Mouse (Mus musculus): ENCODE results near the gene Fam163a. TPM values are rescaled to one million over a fixed set of nuclear protein-coding genes. Genes with fewer than 3 reads are reported as not detected.
A peak's percentile ranks its signal among the peaks of the same experiment; 100 is the strongest.

Gene Fam163a
- total and polyA plus RNA-seq, 2 experiments from 2014 or later, result 3.5 to 3.7 TPM

DNA sequence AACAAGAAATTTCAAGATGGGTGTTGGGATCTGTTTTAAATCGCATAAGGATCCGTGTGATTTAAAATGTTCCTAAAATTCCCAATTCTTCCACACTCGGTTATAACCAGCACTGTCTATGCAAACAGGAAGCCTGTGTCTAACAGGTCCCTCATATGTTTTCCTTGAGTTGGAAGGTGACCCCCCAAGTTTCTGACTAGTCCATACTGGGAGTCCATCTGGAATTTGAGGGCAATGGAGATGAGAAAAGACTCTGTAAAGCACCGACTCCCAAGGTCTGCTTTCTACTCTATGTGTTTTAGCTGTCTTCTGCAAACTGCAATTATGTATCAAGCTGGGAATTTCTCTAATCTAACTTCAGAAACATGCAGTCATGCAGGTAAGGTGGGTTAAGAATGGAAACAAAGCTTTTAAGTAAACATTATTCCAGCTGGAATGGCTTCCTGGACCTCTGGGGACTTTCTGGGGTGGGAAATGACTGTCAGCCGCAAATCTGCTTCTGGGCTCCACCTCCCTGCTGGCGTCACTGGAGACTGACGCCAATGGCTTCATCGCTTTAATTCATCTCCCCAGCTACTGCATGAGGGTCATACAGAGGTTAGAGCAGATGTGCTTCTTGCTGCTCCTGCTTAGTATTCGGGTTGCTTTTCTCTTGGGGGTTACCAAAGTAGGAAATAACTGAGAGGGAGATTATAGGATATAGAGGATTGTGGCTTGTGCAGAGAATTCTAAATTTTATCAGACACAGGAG is 25.7 kb upstream of the Fam163a start:
- Histone ChIP-seq H3K27ac (no peak overlapping the region), H3K9ac (replicated peaks; ENCODE audit: low read length) (no peak overlapping the region), H3K36me3 (ENCODE audit: insufficient read depth, low read length) (no peaks in the 10 kb centered on the region), H3K27me3 (ENCODE audit: insufficient read depth, low read length) (no peaks in the 10 kb centered on the region), H3K4me2 (ENCODE audit: low read depth, low read length) (0 out of 2 replicates have a peak overlapping the region, but pooled peaks have one; percentile 11), H3K4me1 (ENCODE audit: insufficient read depth, low read length) (no peaks in the 10 kb centered on the region), H3K4me3 (ENCODE audit: low read length) (no peak overlapping the region), H3K9me3 (ENCODE audit: low read length) (no peaks in the 10 kb centered on the region)
- WGBS, result 40% methylated on average over 9 of the region's 9 CpGs
- TF ChIP-seq CTCF (IDR thresholded peaks at IDR 0.05; ENCODE audit: low read depth), result no peak
- ATAC-seq, result peak; percentile 65; the same call in 1 of the 2 replicates
- DNase-seq (ENCODE audit: low spot score), result peak; percentile 60

DNA sequence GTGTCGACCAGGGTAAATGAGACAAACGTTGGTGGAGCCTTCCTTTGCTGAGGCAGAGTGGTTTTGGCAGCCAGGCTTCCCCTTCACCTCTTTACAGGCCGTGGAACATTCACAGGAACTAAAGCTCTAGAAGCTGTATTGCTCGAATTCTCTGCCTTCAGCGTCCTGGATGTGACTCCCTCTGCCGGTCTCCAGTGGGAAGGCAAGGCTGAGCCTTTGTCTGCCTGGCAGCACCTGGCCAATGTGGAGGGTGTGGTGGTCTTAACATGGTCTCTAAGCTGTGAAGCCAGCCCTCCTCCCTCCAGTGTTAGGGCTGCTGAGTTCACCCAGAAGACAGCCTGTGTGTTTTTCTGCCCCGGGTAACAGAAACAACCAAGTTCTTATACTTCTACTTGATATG is 24.6 kb upstream of the Fam163a start:
- Histone ChIP-seq H3K36me3 (ENCODE audit: insufficient read depth, low read length) (no peaks in the 10 kb centered on the region), H3K9me3 (ENCODE audit: low read length) (no peaks in the 10 kb centered on the region), H3K27ac (no peak overlapping the region), H3K9ac (replicated peaks; ENCODE audit: low read length) (no peak overlapping the region), H3K27me3 (ENCODE audit: insufficient read depth, low read length) (no peaks in the 10 kb centered on the region), H3K4me2 (ENCODE audit: low read depth, low read length) (no peak overlapping the region), H3K4me3 (ENCODE audit: low read length) (no peak overlapping the region), H3K4me1 (ENCODE audit: insufficient read depth, low read length) (no peaks in the 10 kb centered on the region)
- peak; percentile 86 for TF ChIP-seq CTCF (IDR thresholded peaks at IDR 0.05; ENCODE audit: low read depth)
- peak; percentile 75 for DNase-seq (ENCODE audit: low spot score)
- ATAC-seq, result peak; percentile 37; the same call in 1 of the 2 replicates
- WGBS, result 34% methylated on average over 7 of the region's 7 CpGs

DNA sequence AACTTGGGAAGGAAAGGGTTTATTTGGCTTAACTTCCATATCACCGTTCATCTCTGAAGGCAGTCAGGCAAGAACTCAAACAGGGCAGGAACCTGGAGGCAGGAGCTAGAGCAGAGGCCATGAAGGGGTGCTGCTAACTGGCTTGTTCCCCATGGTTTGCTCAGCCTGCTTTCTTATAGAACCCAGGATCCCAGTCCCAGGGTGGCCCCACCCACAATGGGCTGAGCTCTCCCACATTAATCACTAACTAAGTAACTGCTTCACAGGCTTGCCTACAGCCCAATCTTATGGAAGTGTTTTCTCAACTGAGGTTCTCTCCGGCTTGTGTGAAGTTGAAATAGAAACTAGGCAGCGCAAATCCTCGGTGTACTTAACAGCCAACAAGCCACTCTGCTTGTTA is 23.9 kb upstream of the Fam163a start:
- H3K4me1 ChIP-seq (ENCODE audit: insufficient read depth, low read length), result no peaks in the 10 kb centered on the region
- H3K36me3 ChIP-seq (ENCODE audit: insufficient read depth, low read length), result no peaks in the 10 kb centered on the region
- TF ChIP-seq CTCF (IDR thresholded peaks at IDR 0.05; ENCODE audit: low read depth), result no peak
- no peak for ATAC-seq
- H3K27me3 ChIP-seq (ENCODE audit: insufficient read depth, low read length), result no peaks in the 10 kb centered on the region
- no peak overlapping the region for H3K27ac ChIP-seq
- WGBS, result 84% methylated on average over 4 of the region's 4 CpGs
- H3K9ac ChIP-seq (replicated peaks; ENCODE audit: low read length), result no peak overlapping the region
- no peak for DNase-seq (ENCODE audit: low spot score)
- H3K4me3 ChIP-seq (ENCODE audit: low read length), result no peak overlapping the region
- H3K9me3 ChIP-seq (ENCODE audit: low read length), result no peaks in the 10 kb centered on the region
- H3K4me2 ChIP-seq (ENCODE audit: low read depth, low read length), result no peak overlapping the region

DNA sequence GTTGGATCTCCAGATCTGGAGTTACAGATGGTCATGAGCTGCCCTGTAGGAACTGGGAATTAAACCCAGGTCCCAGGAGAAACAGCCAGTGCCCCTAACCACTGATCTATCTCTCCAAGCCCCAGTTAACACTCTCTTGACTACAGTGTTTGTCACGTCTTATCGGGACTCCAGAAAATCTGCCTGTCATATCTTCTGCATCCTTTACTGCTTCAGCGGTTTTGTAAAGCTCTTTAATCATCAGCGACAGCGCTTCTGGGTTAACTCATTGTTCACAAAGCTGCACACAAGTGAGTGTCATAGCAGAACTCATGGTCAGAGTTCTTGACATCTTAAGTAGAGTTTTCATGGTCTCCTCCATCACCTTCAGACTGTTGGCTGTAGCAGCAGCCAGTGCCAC is 22.1 kb upstream of the Fam163a start:
- H3K36me3 ChIP-seq (ENCODE audit: insufficient read depth, low read length), result no peaks in the 10 kb centered on the region
- no peak for TF ChIP-seq CTCF (IDR thresholded peaks at IDR 0.05; ENCODE audit: low read depth)
- ATAC-seq, result no peak
- H3K4me3 ChIP-seq (ENCODE audit: low read length), result no peak overlapping the region
- H3K4me1 ChIP-seq (ENCODE audit: insufficient read depth, low read length), result no peaks in the 10 kb centered on the region
- H3K9me3 ChIP-seq (ENCODE audit: low read length), result no peaks in the 10 kb centered on the region
- no peak overlapping the region for H3K9ac ChIP-seq (replicated peaks; ENCODE audit: low read length)
- no peak overlapping the region for H3K27ac ChIP-seq
- no peaks in the 10 kb centered on the region for H3K27me3 ChIP-seq (ENCODE audit: insufficient read depth, low read length)
- DNase-seq (ENCODE audit: low spot score), result no peak
- 57% methylated on average over 5 of the region's 5 CpGs for WGBS
- H3K4me2 ChIP-seq (ENCODE audit: low read depth, low read length), result no peak overlapping the region

GRCm38 (mm10) chr1:156222205-156223000 is 17.6 kb upstream of the Fam163a start:
- Histone ChIP-seq H3K36me3 (ENCODE audit: insufficient read depth, low read length) (no peaks in the 10 kb centered on the region), H3K9ac (replicated peaks; ENCODE audit: low read length) (no peak overlapping the region), H3K4me1 (ENCODE audit: insufficient read depth, low read length) (no peaks in the 10 kb centered on the region), H3K4me2 (ENCODE audit: low read depth, low read length) (no peak overlapping the region), H3K9me3 (ENCODE audit: low read length) (no peaks in the 10 kb centered on the region), H3K27me3 (ENCODE audit: insufficient read depth, low read length) (no peaks in the 10 kb centered on the region), H3K4me3 (ENCODE audit: low read length) (no peak overlapping the region), H3K27ac (no peak overlapping the region)
- 36% methylated on average over 13 of the region's 13 CpGs for WGBS
- peak; percentile 57 for ATAC-seq
- TF ChIP-seq CTCF (IDR thresholded peaks at IDR 0.05; ENCODE audit: low read depth), result no peak
- DNase-seq (ENCODE audit: low spot score), result no peak

DNA sequence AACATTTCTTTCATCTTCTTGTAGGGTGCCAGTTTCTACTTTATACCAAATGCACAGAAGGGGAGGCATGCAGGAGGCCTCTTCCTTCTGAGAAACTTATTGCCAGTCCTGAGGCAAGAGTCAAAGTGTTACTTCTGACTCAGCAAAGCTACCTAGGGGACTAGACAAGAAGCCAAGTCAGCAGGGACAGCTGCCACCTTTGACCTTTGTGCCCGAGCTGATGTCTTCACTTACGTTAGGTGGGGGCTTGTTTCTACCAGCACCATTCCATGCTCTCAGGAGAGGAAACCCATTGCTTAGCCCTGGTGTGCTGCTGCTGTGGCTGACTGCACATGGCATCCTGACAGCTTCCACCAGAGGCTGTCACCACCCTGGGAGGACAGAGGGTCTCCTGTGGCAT is 16.5 kb upstream of the Fam163a start:
- ATAC-seq (no peak), DNase-seq (ENCODE audit: low spot score) (no peak)
- H3K4me2 ChIP-seq (ENCODE audit: low read depth, low read length), result no peak overlapping the region
- no peaks in the 10 kb centered on the region for H3K36me3 ChIP-seq (ENCODE audit: insufficient read depth, low read length)
- H3K9me3 ChIP-seq (ENCODE audit: low read length), result no peaks in the 10 kb centered on the region
- no peak overlapping the region for H3K27ac ChIP-seq
- no peak for TF ChIP-seq CTCF (IDR thresholded peaks at IDR 0.05; ENCODE audit: low read depth)
- no peaks in the 10 kb centered on the region for H3K4me1 ChIP-seq (ENCODE audit: insufficient read depth, low read length)
- no peak overlapping the region for H3K9ac ChIP-seq (replicated peaks; ENCODE audit: low read length)
- 34% methylated on average over 2 of the region's 2 CpGs for WGBS
- H3K27me3 ChIP-seq (ENCODE audit: insufficient read depth, low read length), result no peaks in the 10 kb centered on the region
- no peak overlapping the region for H3K4me3 ChIP-seq (ENCODE audit: low read length)

Data from hindbrain, postnatal 0 days (tissue).